Mouse (Mus musculus): ENCODE data around the gene Brsk2.

DNA sequence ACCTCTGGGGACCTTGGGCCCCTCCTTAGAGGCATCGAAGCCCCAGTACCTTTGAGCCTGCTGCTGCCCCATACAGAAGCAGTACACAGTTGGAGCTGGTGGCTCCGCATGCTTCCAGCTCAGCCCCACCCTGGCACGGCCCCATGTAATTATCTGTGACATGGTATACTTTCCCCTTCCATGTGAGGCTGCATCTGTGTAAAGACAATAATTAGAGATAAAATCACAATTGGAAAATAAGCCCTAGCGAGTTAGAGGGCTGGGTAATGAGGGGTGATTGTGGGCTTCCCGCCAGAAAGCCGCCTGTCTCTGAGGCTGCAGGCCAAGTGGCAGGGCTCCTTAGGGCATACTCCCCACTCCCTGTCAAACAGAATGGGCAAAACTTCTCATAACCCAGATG lies 28.5 kb downstream of the Brsk2 start:
- TF ChIP-seq ZNF384 (IDR thresholded peaks at IDR 0.05; ENCODE audit: low read depth, low read length) = no peak
- no peak for TF ChIP-seq CHD2 (IDR thresholded peaks at IDR 0.05; ENCODE audit: low read depth, low read length)
- no peak for TF ChIP-seq HCFC1 (IDR thresholded peaks at IDR 0.05; ENCODE audit: borderline replicate concordance, insufficient read depth, low read length)
- TF ChIP-seq ZC3H11A (IDR thresholded peaks at IDR 0.05; ENCODE audit: borderline replicate concordance, low read depth, low read length) = no peak
